ENCODE assay signal across 22 mouse cellular contexts in genomic region chr6:115954506-115955074, GRCm38 (mm10). TPM values are rescaled to one million over a fixed set of nuclear protein-coding genes. Genes with fewer than 3 reads are reported as not detected.
DNase-seq lines count a peak whose midpoint lies in the region; ATAC-seq lines count a peak whose summit lies in the region.
"Had no signal": no experiment of that assay in that cellular context is flagged by ENCODE, and none has a peak within 500 bp of the region (broad histone marks: within the 10 kb centered on the region; RNA-seq: fewer than 3 reads in every experiment).

No protein-coding gene starts in this region.

- no peak for ATAC-seq in heart, embryonic 13.5 days (ENCODE audit: extremely low read depth, insufficient number of reproducible peaks, low FRiP score, low TSS enrichment)
- no peak for ATAC-seq in kidney, embryonic 15.5 days (replicated peaks; ENCODE audit: low FRiP score)
- ATAC-seq: CD4-positive, CD25-positive, alpha-beta regulatory T cell, adult 4 months; intestine, embryonic 15.5 days had no signal

- H3K4me3 ChIP-seq in heart, embryonic 13.5 days, result no peak overlapping the region
- H3K4me3 ChIP-seq in kidney, embryonic 15.5 days (replicated peaks), result no peak overlapping the region
- H3K4me3 ChIP-seq in brown adipose tissue, adult 24 weeks (ENCODE audit: insufficient read depth, low read depth, low read length), result no peak overlapping the region
- H3K4me3 ChIP-seq in embryonic facial prominence, embryonic 10.5 days, result no peak overlapping the region
- H3K4me3 ChIP-seq: forebrain, embryonic 10.5 days; intestine, embryonic 15.5 days; megakaryocyte, embryonic 14.5 days; neural tube, embryonic 12.5 days had no signal

- H3K4me1 ChIP-seq in heart, embryonic 13.5 days, result peaks cover 60% of the 10 kb centered on the region
- H3K4me1 ChIP-seq in kidney, embryonic 15.5 days, result peaks cover 33% of the 10 kb centered on the region
- peaks cover 35% of the 10 kb centered on the region for H3K4me1 ChIP-seq in brown adipose tissue, adult 24 weeks (ENCODE audit: control insufficient read depth, insufficient read depth, insufficient read length, low read length)
- peaks cover 52% of the 10 kb centered on the region for H3K4me1 ChIP-seq in embryonic facial prominence, embryonic 10.5 days

- H3K4me2 ChIP-seq in heart, embryonic 13.5 days, result no peak overlapping the region
- no peak overlapping the region for H3K4me2 ChIP-seq in kidney, embryonic 15.5 days
- H3K4me2 ChIP-seq: intestine, embryonic 15.5 days; neural tube, embryonic 12.5 days had no signal

- DNase-seq in heart, adult 18-20 months, result no peak
- DNase-seq in kidney, postnatal 4 days, result peak; percentile 53 to 57
- DNase-seq in embryonic facial prominence, embryonic 10.5 days (ENCODE audit: low spot score), result no peak
- DNase-seq in c-Kit-positive CD71-positive TER-119-positive erythroid progenitor cells, embryonic 14.5 days (ENCODE audit: low spot score), result no peak
- DNase-seq: adrenal gland, postnatal 10 days; left cerebral cortex, postnatal 4 days; thymus, postnatal 25 days had no signal

- 81% methylated on average over 9 of the region's 9 CpGs for WGBS in heart, embryonic 13.5 days
- WGBS in kidney, embryonic 15.5 days, result 77% methylated on average over 9 of the region's 9 CpGs
- WGBS in embryonic facial prominence, embryonic 10.5 days, result 83% methylated on average over 9 of the region's 9 CpGs

- peak overlapping the region; percentile 34; the same call in 1 of the 2 replicates for H3K9ac ChIP-seq in heart, embryonic 13.5 days
- H3K9ac ChIP-seq in kidney, embryonic 15.5 days, result no peak overlapping the region
- H3K9ac ChIP-seq: intestine, embryonic 15.5 days; liver, embryonic 14.5 days; neural tube, embryonic 12.5 days had no signal

- H3K27ac ChIP-seq in heart, embryonic 13.5 days (replicated peaks), result no peak overlapping the region
- no peak overlapping the region for H3K27ac ChIP-seq in kidney, embryonic 15.5 days
- peak overlapping the region; percentile 61 for H3K27ac ChIP-seq in brown adipose tissue, adult 24 weeks (replicated peaks; ENCODE audit: low read depth, low read length)
- 0 out of 2 replicates have a peak overlapping the region, but pooled peaks have one; percentile 16 for H3K27ac ChIP-seq in embryonic facial prominence, embryonic 10.5 days (replicated peaks)
- H3K27ac ChIP-seq: forebrain, embryonic 10.5 days; intestine, embryonic 15.5 days; liver, embryonic 14.5 days; neural tube, embryonic 12.5 days had no signal

- H3K27me3 ChIP-seq in heart, embryonic 13.5 days (replicated peaks), result no peaks in the 10 kb centered on the region
- no peaks in the 10 kb centered on the region for H3K27me3 ChIP-seq in kidney, embryonic 15.5 days
- no peaks in the 10 kb centered on the region for H3K27me3 ChIP-seq in embryonic facial prominence, embryonic 10.5 days (replicated peaks; ENCODE audit: low read depth, poor library complexity, severe bottlenecking)
- H3K27me3 ChIP-seq: intestine, embryonic 15.5 days; neural tube, embryonic 12.5 days had no signal

- H3K9me3 ChIP-seq in heart, embryonic 13.5 days, result no peaks in the 10 kb centered on the region
- H3K9me3 ChIP-seq in kidney, embryonic 15.5 days (replicated peaks), result no peaks in the 10 kb centered on the region
- H3K9me3 ChIP-seq in embryonic facial prominence, embryonic 10.5 days, result no peaks in the 10 kb centered on the region
- H3K9me3 ChIP-seq: intestine, embryonic 15.5 days; neural tube, embryonic 12.5 days had no signal

- H3K36me3 ChIP-seq in heart, embryonic 13.5 days, result peaks cover 51% of the 10 kb centered on the region
- peaks cover 44% of the 10 kb centered on the region for H3K36me3 ChIP-seq in kidney, embryonic 15.5 days
- H3K36me3 ChIP-seq in embryonic facial prominence, embryonic 10.5 days (replicated peaks), result peaks cover 7% of the 10 kb centered on the region; the same call in 1 of the 2 replicates
- H3K36me3 ChIP-seq: forebrain, embryonic 10.5 days; neural tube, embryonic 12.5 days had no signal

RNA-seq across cellular contexts. Expression of gene H1foo, which starts 9.9 kb away (rescaled TPM):
- polyA plus RNA-seq in heart, embryonic 13.5 days (2015; fragmentation: Nextera tagmentation; extraction: Ambion mirVana), result not detected in 2 replicates
- total RNA-seq in heart, adult 18-20 months (2021), result not detected
- polyA plus RNA-seq in kidney, embryonic 15.5 days (2015; fragmentation: Nextera tagmentation; extraction: Ambion mirVana), result not detected in 2 replicates
- not detected in 2 replicates for polyA plus RNA-seq in brown adipose tissue, adult 24 weeks (2012; ENCODE audit: insufficient read depth, insufficient read length, missing spikeins)
- not detected in 2 replicates for polyA plus RNA-seq in embryonic facial prominence, embryonic 10.5 days (2016; fragmentation: Nextera tagmentation; extraction: Ambion mirVana)
- total RNA-seq: adrenal gland, postnatal 10 days; gastrocnemius, postnatal 4 days; hematopoietic stem cell, adult 5-6 weeks; layer of hippocampus, adult 18-20 months; left cerebral cortex, postnatal 4 days; MEL had no signal
- polyA plus RNA-seq: CD4-positive, CD25-positive, alpha-beta regulatory T cell, adult 4 months; embryonic facial prominence, embryonic 11.5 days; forebrain, embryonic 10.5 days; intestine, embryonic 15.5 days; liver, embryonic 14.5 days; neural tube, embryonic 12.5 days; stomach, embryonic 16.5 days had no signal

RNA-seq across cellular contexts. Expression of gene Rho, which starts 23.0 kb away (rescaled TPM):
- polyA plus RNA-seq in heart, embryonic 13.5 days (2015; fragmentation: Nextera tagmentation; extraction: Ambion mirVana), result 0.08 TPM in 1 of 2 replicates, not detected in the other
- not detected for total RNA-seq in heart, adult 18-20 months (2021)
- polyA plus RNA-seq in kidney, embryonic 15.5 days (2015; fragmentation: Nextera tagmentation; extraction: Ambion mirVana), result 0.10 and 0.14 TPM in 2 replicates
- not detected in 2 replicates for polyA plus RNA-seq in brown adipose tissue, adult 24 weeks (2012; ENCODE audit: insufficient read depth, insufficient read length, missing spikeins)
- polyA plus RNA-seq in embryonic facial prominence, embryonic 10.5 days (2016; fragmentation: Nextera tagmentation; extraction: Ambion mirVana), result 0.33 and 0.51 TPM in 2 replicates
- total RNA-seq: MEL had no signal
- polyA plus RNA-seq: CD4-positive, CD25-positive, alpha-beta regulatory T cell, adult 4 months had no signal

RNA-seq across cellular contexts. Expression of gene Plxnd1, which starts 40.2 kb away (rescaled TPM):
- 39.6 and 43.5 TPM in 2 replicates for polyA plus RNA-seq in heart, embryonic 13.5 days (2015; fragmentation: Nextera tagmentation; extraction: Ambion mirVana)
- total RNA-seq in heart, adult 18-20 months (2021), result 10 to 100 TPM; 54.6 to 68.7 TPM
- 47.3 and 52.7 TPM in 2 replicates for polyA plus RNA-seq in kidney, embryonic 15.5 days (2015; fragmentation: Nextera tagmentation; extraction: Ambion mirVana)
- 20.2 and 24.0 TPM in 2 replicates for polyA plus RNA-seq in brown adipose tissue, adult 24 weeks (2012; ENCODE audit: insufficient read depth, insufficient read length, missing spikeins)
- 26.8 and 28.1 TPM in 2 replicates for polyA plus RNA-seq in embryonic facial prominence, embryonic 10.5 days (2016; fragmentation: Nextera tagmentation; extraction: Ambion mirVana)

Comparison
In these comparisons a context has a peak if more than half of its experiments do, and no peak if none do; other contexts are left out.
1. H3K27ac ChIP-seq: peak in brown adipose tissue, adult 24 weeks (single experiment) and embryonic facial prominence, embryonic 10.5 days (single experiment); none in heart, embryonic 13.5 days (single experiment) and kidney, embryonic 15.5 days (single experiment).
2. DNase-seq: peak in kidney, postnatal 4 days (2 of 2); none in heart, adult 18-20 months (0 of 2), embryonic facial prominence, embryonic 10.5 days (single experiment) and c-Kit-positive CD71-positive TER-119-positive erythroid progenitor cells, embryonic 14.5 days (single experiment).